Mouse (Mus musculus): ENCODE measurements around the gene Sirt6.

Gene Sirt6

DNA sequence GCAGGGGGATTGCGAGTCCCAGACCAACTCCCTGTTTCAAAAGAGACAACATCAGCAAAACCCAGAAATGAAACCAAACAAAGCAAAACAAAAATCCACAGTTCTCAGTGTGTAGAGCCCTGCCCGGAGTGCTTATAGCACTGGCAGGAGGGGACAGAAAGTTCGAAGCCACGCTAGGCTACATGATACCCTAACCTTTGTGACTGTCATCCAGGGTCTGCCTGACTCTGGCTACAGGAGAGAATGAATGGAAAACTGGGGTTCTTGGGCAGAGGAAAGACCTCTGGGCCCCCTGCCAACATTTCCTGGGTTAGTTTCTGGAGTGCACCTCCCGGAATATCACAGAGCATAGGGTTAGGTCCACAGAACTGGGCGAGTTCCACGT is 231 bp upstream of the Sirt6 start:
- in situ Hi-C loops (cut with MboI, MseI): loop anchor here (25.0 kb wide), 1 partner anchor 1909 kb away; the partner anchor contains the start of genes Aldh1l2 and Washc4

- in situ Hi-C loops (cut with MboI, MseI): loop anchor here (25.0 kb wide), 1 partner anchor 1911 kb away; the partner anchor contains the start of genes Aldh1l2 and Washc4
Measured at GRCm38 (mm10) chr10:81626101-81626993, 1.2 kb downstream of the Sirt6 start.

DNA sequence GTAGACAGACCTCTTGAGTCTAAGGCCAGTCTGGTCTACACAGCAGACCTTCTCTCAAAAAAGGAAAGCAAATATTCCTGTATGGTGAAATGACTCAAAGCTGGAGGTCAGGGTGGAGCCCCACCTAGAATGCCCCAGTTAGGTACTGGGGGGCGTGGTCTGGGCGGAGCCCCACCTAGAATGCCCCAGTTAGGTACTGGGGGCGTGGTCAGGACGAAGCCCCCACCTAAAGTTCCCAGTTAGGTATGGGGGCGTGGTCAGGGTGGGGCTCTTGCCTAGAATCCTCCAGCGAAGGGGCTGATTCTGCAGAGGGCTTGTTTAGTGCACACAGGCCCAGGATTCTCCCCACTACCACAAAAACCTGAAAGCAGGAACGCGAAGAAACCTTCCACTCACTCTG is 4.2 kb downstream of the Sirt6 start:
- in situ Hi-C loops (cut with MboI, MseI): no loop called here

GRCm38 (mm10) chr10:81620786-81621185 is 6.8 kb downstream of the Sirt6 start:
- in situ Hi-C loops (cut with MboI, MseI): no loop called here

DNA sequence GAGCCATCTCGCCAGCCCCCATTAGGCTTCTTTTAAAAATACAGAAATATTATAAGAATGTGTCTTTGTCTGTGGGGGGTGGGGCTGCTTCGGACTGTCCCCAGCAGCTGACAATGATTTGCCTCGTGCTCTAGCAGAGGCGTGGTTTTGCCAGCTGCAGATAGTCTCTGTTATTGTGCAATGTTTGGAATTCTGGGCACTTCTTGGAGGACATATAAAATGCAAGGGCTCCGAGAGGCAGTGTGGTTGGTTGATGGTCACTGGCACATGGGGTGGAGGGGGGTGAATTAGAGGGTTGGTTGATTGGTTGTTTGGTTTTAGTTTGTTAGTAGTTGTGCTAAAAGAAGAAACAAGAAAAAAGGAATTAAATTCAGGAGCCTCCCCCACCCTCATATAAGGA is 7.6 kb downstream of the Sirt6 start:
- in situ Hi-C loops (cut with MboI, MseI): no loop called here

- in situ Hi-C loops (cut with MboI, MseI): no loop called here
Measured at GRCm38 (mm10) chr10:81615486-81615885, 12.1 kb downstream of the Sirt6 start.

- in situ Hi-C loops (cut with MboI, MseI): no loop called here
Measured at GRCm38 (mm10) chr10:81612779-81613178, 14.8 kb downstream of the Sirt6 start.

GRCm38 (mm10) chr10:81608308-81608707 is 19.3 kb downstream of the Sirt6 start:
- in situ Hi-C loops (cut with MboI, MseI): no loop called here

DNA sequence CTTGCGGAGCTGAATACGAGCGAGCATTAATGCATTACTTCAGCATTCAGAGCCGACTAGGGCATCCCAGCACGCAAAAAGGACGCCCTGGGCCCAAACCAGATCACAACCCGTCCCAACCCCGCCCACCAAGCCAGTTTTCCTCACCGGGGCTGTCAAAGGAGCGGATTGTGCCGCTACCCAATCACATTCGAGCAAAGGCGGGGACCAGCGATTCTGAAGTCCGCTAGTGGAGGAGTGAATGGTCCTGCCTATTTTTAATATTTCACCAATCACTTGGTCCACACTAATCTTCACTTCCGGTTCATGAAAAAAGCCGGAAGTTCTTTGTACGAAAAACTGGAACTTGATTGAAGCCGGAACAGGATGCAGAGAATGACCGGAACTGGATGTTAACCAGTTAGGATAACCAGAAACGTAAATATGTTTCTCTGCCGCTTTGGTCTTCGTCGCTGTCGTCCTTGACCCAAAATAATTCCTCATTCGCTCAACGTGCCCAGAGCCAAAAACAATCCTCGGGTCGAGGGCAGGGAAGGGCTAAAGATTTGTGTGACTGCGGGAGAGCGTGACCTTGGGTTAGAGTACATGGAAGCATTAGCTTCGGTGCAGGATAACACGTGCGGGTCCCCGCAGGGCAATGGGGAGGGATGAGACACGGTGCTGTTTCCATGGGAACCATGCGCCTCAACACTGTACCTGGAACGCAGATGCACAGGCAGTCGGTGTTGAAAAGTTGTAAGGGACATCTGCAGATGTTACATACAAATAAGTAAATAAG is 21.4 kb downstream of the Sirt6 start, which contains the start of gene BC025920:
BC025920 (plus strand) TSS at position 297 of the 778 bp plus-strand sequence.
- in situ Hi-C loops (cut with MboI, MseI): no loop called here

GRCm38 (mm10) chr10:81605666-81605973 is 22.0 kb downstream of the Sirt6 start:
- in situ Hi-C loops (cut with MboI, MseI): no loop called here

DNA sequence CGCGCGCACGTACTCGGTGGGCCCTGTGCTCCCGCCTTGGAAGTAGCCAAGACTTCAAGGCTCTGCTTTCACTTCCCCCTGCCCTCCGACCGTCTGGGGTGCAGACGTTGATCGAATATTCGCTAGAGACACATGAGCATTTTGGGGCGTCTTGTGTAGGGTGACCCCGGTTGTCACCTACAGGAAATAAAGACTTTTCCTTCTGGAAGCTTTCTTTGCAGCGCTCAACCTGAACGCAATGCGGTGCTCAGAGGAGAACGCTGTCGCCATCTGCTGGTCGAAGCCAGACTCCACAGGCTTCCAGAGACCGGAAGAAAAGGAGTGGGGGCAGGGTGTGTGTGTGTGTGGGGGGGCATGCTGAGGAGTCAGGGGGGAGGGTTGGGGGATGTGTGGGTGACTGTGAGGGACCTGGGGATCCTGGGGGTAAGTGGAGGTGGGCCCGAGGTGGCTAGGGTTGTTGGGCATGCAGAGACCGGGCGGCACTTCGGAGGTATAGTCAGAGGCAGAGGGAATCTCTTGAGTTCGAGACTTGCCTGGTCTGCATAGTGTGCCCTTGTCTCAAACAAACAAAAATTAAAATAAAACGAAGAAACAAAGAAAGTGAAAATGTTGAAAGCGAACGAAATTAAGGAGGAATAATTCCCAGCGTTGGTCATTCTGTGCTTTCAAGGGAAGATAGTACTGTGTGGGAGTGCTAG is 22.5 kb downstream of the Sirt6 start:
- in situ Hi-C loops (cut with MboI, MseI): loop anchor here (5.0 kb wide), 1 partner anchor 38 kb away; no protein-coding TSS in a partner anchor

- in situ Hi-C loops (cut with MboI, MseI): loop anchor here (5.0 kb wide), 1 partner anchor 37 kb away; no protein-coding TSS in a partner anchor
Measured at GRCm38 (mm10) chr10:81604019-81604967, 23.3 kb downstream of the Sirt6 start.

- in situ Hi-C loops (cut with MboI, MseI): loop anchor here (5.0 kb wide), 1 partner anchor 35 kb away; no protein-coding TSS in a partner anchor
Measured at GRCm38 (mm10) chr10:81602741-81603151, 24.9 kb downstream of the Sirt6 start.

GRCm38 (mm10) chr10:81601396-81601905 is 26.1 kb downstream of the Sirt6 start:
- in situ Hi-C loops (cut with MboI, MseI): loop anchor here (5.0 kb wide), 1 partner anchor 34 kb away; no protein-coding TSS in a partner anchor

DNA sequence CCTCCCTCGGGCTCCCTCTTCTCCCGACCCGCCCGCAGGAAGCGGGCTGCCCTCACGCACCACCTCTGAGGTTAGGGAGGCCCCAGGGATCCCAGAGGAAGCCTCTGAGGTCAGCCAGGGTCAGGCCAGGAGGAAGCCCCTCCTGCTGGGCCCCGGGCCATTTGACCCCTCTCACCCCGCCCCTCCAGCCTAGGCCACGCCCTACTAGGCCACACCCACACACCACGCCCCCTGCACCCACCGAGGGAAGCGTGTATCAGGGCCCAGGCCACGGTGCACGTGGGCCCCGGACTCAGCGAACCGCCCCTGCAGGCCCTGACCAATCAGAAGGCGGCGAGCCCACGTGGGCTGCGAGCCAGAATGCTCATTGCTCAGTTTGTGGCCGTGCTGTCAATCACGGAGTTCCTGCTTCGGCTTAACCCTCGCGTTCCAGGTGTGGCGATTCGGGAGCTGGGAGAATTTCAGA is 26.8 kb downstream of the Sirt6 start, which contains the start of gene Tle6:
Tle6 (minus strand) TSS at position 336 of the 466 bp plus-strand sequence.
- in situ Hi-C loops (cut with MboI, MseI): loop anchor here (5.0 kb wide), 1 partner anchor 33 kb away; no protein-coding TSS in a partner anchor

DNA sequence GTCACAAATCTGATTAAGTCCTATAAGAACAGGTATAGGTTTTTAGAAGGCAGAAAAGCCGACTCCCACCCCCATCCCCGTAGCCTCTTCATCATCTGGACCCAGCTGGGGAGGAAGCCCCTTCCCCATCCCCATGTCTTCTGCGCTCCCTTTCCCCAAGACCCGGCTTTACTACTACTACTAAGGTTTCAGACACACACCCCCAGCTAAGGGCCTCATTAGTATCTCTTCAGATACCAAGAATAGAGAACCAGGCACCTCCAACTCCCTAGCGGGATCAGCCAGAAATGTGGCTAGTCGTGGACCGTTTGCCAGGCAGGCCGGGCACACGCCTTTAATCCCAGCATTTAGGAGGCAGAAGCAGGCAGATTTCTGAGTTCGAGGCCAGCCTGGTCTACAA is 27.5 kb downstream of the Sirt6 start:
- in situ Hi-C loops (cut with MboI, MseI): loop anchor here (5.0 kb wide), 1 partner anchor 33 kb away; no protein-coding TSS in a partner anchor

DNA sequence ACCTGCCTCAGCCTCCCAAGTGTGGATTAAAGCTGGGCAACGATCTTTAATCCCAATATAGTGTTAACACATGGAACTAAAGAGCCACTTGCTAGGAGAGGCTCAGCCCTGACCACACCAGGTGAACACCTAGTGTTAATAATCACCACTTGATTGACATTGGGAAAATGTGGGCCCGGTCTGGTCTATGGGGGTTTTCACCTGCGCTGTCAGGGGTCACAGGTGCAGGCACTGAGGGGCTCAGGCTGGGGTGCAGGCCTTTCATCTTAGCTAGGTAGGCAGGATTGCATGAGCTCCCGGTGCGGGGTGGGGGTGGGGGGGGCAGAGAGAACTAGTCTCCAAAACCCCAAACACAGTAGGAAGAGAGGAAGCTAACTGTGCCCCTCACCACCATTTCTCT is 28.0 kb downstream of the Sirt6 start:
- in situ Hi-C loops (cut with MboI, MseI): loop anchor here (5.0 kb wide), 1 partner anchor 32 kb away; no protein-coding TSS in a partner anchor

DNA sequence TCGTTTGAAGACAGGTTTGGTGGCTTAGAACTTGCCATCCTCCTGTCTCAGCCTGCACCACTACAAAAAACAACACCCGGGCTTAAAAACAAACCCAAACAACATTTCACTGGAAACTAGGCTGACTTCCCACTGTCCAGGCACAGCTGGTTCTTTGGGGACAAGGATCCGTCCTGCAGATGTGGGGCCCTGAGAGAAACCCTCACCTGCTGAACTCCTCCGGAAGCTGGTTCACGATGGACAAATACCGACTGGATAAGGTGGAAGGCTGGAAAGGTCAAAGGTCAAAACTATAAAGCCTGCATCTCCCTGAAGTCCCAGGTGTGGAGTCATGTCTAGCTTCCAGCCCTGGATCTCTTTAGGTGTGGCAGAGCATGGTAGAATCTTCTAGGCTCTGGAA is 28.7 kb downstream of the Sirt6 start:
- in situ Hi-C loops (cut with MboI, MseI): no loop called here

DNA sequence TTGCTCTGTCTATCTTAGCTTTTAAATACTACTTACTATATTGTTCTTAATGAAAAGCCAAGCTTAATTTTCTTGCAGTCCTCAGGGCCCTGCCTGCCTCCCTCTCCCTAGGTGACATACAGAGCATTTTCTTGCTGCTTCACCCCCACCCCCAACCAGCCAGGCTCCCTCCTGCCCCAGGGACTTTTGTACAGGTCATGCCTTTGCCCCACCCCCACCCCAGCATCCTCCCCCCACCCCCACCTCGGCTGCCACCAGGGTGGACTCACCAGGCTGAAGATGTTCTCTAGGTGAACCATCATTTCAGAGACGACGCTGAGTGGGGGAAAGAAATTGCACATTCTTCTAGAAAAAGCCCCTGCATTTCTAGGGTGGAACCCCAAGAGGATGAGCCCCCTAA is 29.3 kb downstream of the Sirt6 start:
- in situ Hi-C loops (cut with MboI, MseI): no loop called here

Measured in T-helper 1 cell (primary cell).